Mouse (Mus musculus) MEL (cell line): ENCODE data around the gene Sarm1. TPM values are rescaled to one million over a fixed set of nuclear protein-coding genes. Genes with fewer than 3 reads are reported as not detected.

Source experiments
- DNase-seq: peaks from one replicate; pipeline ENCODE4 v3.0.0; 2011; ENCODE audit warnings: low read depth, low spot score
- H3K27ac ChIP-seq: 2 replicates; pipeline ENCODE4 v1.5.1; 2012; ENCODE audit warnings: low read depth, mild to moderate bottlenecking, control low read depth, low read length, moderate library complexity; ENCODE audit not compliant: control insufficient read depth
- H3K27me3 ChIP-seq, 2 experiments: fragments of 150-350 bp in 1 of 2; sonication (generic) in 1 of 2; 2 replicates each; pipeline ENCODE4 v1.6.1; 2012; ENCODE audit warnings: low read length in 2 of 2, mild to moderate bottlenecking in 2 of 2, improper control_type of control experiment in 1 of 2, moderate library complexity in 1 of 2; ENCODE audit not compliant: insufficient read depth in 2 of 2, control insufficient read depth in 1 of 2
- H3K36me3 ChIP-seq, 2 experiments: 2 replicates each; pipeline ENCODE4 v1.6.1; 2012 to 2014; ENCODE audit warnings: low read length in 2 of 2, improper control_type of control experiment in 1 of 2, inconsistent platforms in 1 of 2, mild to moderate bottlenecking in 1 of 2; ENCODE audit not compliant: insufficient read depth in 2 of 2, control insufficient read depth in 1 of 2
- H3K4me1 ChIP-seq, 2 experiments: fragments of 150-350 bp in 1 of 2; sonication (generic) in 1 of 2; 2 replicates each; pipeline ENCODE4 v1.6.1; 2012; ENCODE audit warnings: low read length in 2 of 2, improper control_type of control experiment in 1 of 2, mild to moderate bottlenecking in 1 of 2; ENCODE audit not compliant: insufficient read depth in 2 of 2, control insufficient read depth in 1 of 2
- H3K4me3 ChIP-seq, 2 experiments: fragments of 150-350 bp in 1 of 2; sonication (generic) in 1 of 2; 2 replicates each; pipeline ENCODE4 v1.5.1; 2012; ENCODE audit warnings: low read depth in 2 of 2, low read length in 2 of 2, mild to moderate bottlenecking in 2 of 2, moderate library complexity in 2 of 2, control low read depth in 1 of 2, improper control_type of control experiment in 1 of 2; ENCODE audit not compliant: control insufficient read depth in 1 of 2, insufficient read depth in 1 of 2
- H3K79me2 ChIP-seq: 2 replicates; pipeline ENCODE4 v1.6.1; 2012; ENCODE audit warnings: mild to moderate bottlenecking, low read length, moderate library complexity; ENCODE audit not compliant: control insufficient read depth, poor library complexity, insufficient read depth
- H3K9ac ChIP-seq: 2 replicates; pipeline ENCODE4 v1.6.1; 2012; ENCODE audit warnings: low read depth, mild to moderate bottlenecking, control low read depth, low read length, moderate library complexity; ENCODE audit not compliant: control insufficient read depth, poor library complexity, severe bottlenecking
- H3K9me3 ChIP-seq: fragments of 150-350 bp; sonication (generic); replicated peaks from 2 replicates; pipeline ENCODE4 v1.6.1; 2012; ENCODE audit warnings: mild to moderate bottlenecking, low read length, improper control_type of control experiment, moderate library complexity; ENCODE audit not compliant: insufficient read depth
- BHLHE40 ChIP-seq: IDR thresholded peaks from 2 replicates; pipeline ENCODE4 v1.6.1; 2012; ENCODE audit warnings: low read depth, mild to moderate bottlenecking, inconsistent platforms, low read length, improper control_type of control experiment, borderline replicate concordance
- CHD1 ChIP-seq: IDR thresholded peaks from 2 replicates; pipeline ENCODE4 v1.6.1; 2012; ENCODE audit warnings: low read depth, mild to moderate bottlenecking, inconsistent platforms, low read length, improper control_type of control experiment
- CTCF ChIP-seq, 3 experiments: IDR thresholded peaks in 2 of 3; conservative IDR thresholded peaks in 1 of 3; 2 replicates each; pipeline ENCODE4 v1.5.1; 2011 to 2012; ENCODE audit warnings: low read length in 3 of 3, low read depth in 2 of 3, mild to moderate bottlenecking in 2 of 3, improper control_type of control experiment in 1 of 3, inconsistent platforms in 1 of 3, mixed read lengths in 1 of 3, moderate library complexity in 1 of 3; ENCODE audit not compliant: control insufficient read depth in 1 of 3, insufficient read depth in 1 of 3, poor library complexity in 1 of 3, severe bottlenecking in 1 of 3
- E2F4 ChIP-seq: IDR thresholded peaks from 2 replicates; pipeline ENCODE4 v1.6.1; 2011; ENCODE audit warnings: low read depth, low read length, improper control_type of control experiment, borderline replicate concordance
- ELF1 ChIP-seq: IDR thresholded peaks from 2 replicates; pipeline ENCODE4 v1.6.1; 2014; ENCODE audit warnings: low read depth, mild to moderate bottlenecking, inconsistent platforms, low read length, improper control_type of control experiment, moderate library complexity
- EP300 ChIP-seq, 2 experiments: IDR thresholded peaks; 2 replicates each; pipeline ENCODE4 v1.6.1; 2011; ENCODE audit warnings: improper control_type of control experiment in 2 of 2, low read length in 2 of 2, low read depth in 1 of 2, mild to moderate bottlenecking in 1 of 2
- GABPA ChIP-seq: IDR thresholded peaks from 2 replicates; pipeline ENCODE4 v1.6.1; 2012; ENCODE audit warnings: low read depth, mild to moderate bottlenecking, inconsistent platforms, low read length, improper control_type of control experiment, moderate library complexity
- HCFC1 ChIP-seq: IDR thresholded peaks from 2 replicates; pipeline ENCODE4 v1.6.1; 2012; ENCODE audit warnings: low read depth, mild to moderate bottlenecking, inconsistent platforms, low read length, improper control_type of control experiment, moderate library complexity
- KAT2A ChIP-seq: conservative IDR thresholded peaks from 2 replicates; pipeline ENCODE4 v1.6.1; 2012; ENCODE audit warnings: low read depth, low read length, improper control_type of control experiment, inconsistent platforms
- MAFK ChIP-seq: IDR thresholded peaks from 2 replicates; pipeline ENCODE4 v1.6.1; 2011; ENCODE audit warnings: low read depth, mild to moderate bottlenecking, low read length, improper control_type of control experiment, borderline replicate concordance
- MAX ChIP-seq: IDR thresholded peaks from 2 replicates; pipeline ENCODE4 v1.6.1; 2011; ENCODE audit warnings: low read length, improper control_type of control experiment
- MAZ ChIP-seq: IDR thresholded peaks from 2 replicates; pipeline ENCODE4 v1.6.1; 2012; ENCODE audit warnings: low read depth, mild to moderate bottlenecking, inconsistent platforms, low read length, improper control_type of control experiment
- MEF2A ChIP-seq: IDR thresholded peaks from 2 replicates; pipeline ENCODE4 v1.6.1; 2014; ENCODE audit warnings: low read depth, mild to moderate bottlenecking, inconsistent platforms, low read length, improper control_type of control experiment; ENCODE audit not compliant: poor library complexity, insufficient replicate concordance, severe bottlenecking; ENCODE audit errors: extremely low read depth
- MXI1 ChIP-seq: IDR thresholded peaks from 2 replicates; pipeline ENCODE4 v1.6.1; 2011; ENCODE audit warnings: mild to moderate bottlenecking, low read depth, low read length, improper control_type of control experiment
- MYB ChIP-seq: IDR thresholded peaks from 2 replicates; pipeline ENCODE4 v1.6.1; 2011; ENCODE audit warnings: mild to moderate bottlenecking, low read depth, low read length, improper control_type of control experiment
- MYC ChIP-seq: IDR thresholded peaks from 2 replicates; pipeline ENCODE4 v1.6.1; 2011; ENCODE audit warnings: low read depth, mild to moderate bottlenecking, low read length, improper control_type of control experiment, moderate library complexity
- NRF1 ChIP-seq: IDR thresholded peaks from 2 replicates; pipeline ENCODE4 v1.6.1; 2014; ENCODE audit warnings: low read depth, mild to moderate bottlenecking, inconsistent platforms, low read length, improper control_type of control experiment, moderate library complexity; ENCODE audit not compliant: poor library complexity, insufficient read depth, severe bottlenecking
- POLR2A ChIP-seq, 2 experiments: IDR thresholded peaks; 2 replicates each; pipeline ENCODE4 v1.6.1; 2011 to 2012; ENCODE audit warnings: low read length in 2 of 2, mild to moderate bottlenecking in 2 of 2, control low read depth in 1 of 2, improper control_type of control experiment in 1 of 2, low read depth in 1 of 2, moderate library complexity in 1 of 2; ENCODE audit not compliant: control insufficient read depth in 1 of 2, insufficient read depth in 1 of 2, poor library complexity in 1 of 2
- POLR2AphosphoS2 ChIP-seq: IDR thresholded peaks from 2 replicates; pipeline ENCODE4 v1.6.1; 2011; ENCODE audit warnings: low read length, improper control_type of control experiment
- POLR2AphosphoS5 ChIP-seq: IDR thresholded peaks from 2 replicates; pipeline ENCODE4 v1.6.1; 2012; ENCODE audit warnings: low read depth, borderline replicate concordance, mild to moderate bottlenecking, inconsistent platforms, low read length, moderate library complexity, mixed read lengths
- RAD21 ChIP-seq: IDR thresholded peaks from 2 replicates; pipeline ENCODE4 v1.6.1; 2011; ENCODE audit warnings: mild to moderate bottlenecking, low read depth, low read length, improper control_type of control experiment
- RCOR1 ChIP-seq: IDR thresholded peaks from 2 replicates; pipeline ENCODE4 v1.6.1; 2012; ENCODE audit warnings: low read depth, mild to moderate bottlenecking, inconsistent platforms, low read length, improper control_type of control experiment
- SIN3A ChIP-seq: IDR thresholded peaks from 2 replicates; pipeline ENCODE4 v1.6.1; 2012; ENCODE audit warnings: low read length, improper control_type of control experiment, inconsistent platforms
- SMC3 ChIP-seq: IDR thresholded peaks from 2 replicates; pipeline ENCODE4 v1.6.1; 2011; ENCODE audit warnings: low read depth, low read length, improper control_type of control experiment
- TBP ChIP-seq: IDR thresholded peaks from 2 replicates; pipeline ENCODE4 v1.8.0; 2011; ENCODE audit warnings: low read depth, low read length, improper control_type of control experiment
- TCF12 ChIP-seq: IDR thresholded peaks from 2 replicates; pipeline ENCODE4 v1.6.1; 2014; ENCODE audit warnings: low read depth, mild to moderate bottlenecking, inconsistent platforms, low read length, improper control_type of control experiment, moderate library complexity
- UBTF ChIP-seq: IDR thresholded peaks from 2 replicates; pipeline ENCODE4 v1.6.1; 2012; ENCODE audit warnings: low read depth, mild to moderate bottlenecking, inconsistent platforms, low read length, improper control_type of control experiment, moderate library complexity, borderline replicate concordance; ENCODE audit not compliant: insufficient read depth
- USF1 ChIP-seq: IDR thresholded peaks from 2 replicates; pipeline ENCODE4 v1.6.1; 2014; ENCODE audit warnings: low read depth, mild to moderate bottlenecking, inconsistent platforms, low read length, improper control_type of control experiment, moderate library complexity
- USF2 ChIP-seq, 2 experiments: IDR thresholded peaks; 2 replicates each; pipeline ENCODE4 v1.6.1; 2011 to 2012; ENCODE audit warnings: improper control_type of control experiment in 2 of 2, low read length in 2 of 2, borderline replicate concordance in 1 of 2, inconsistent platforms in 1 of 2, low read depth in 1 of 2, mild to moderate bottlenecking in 1 of 2; ENCODE audit not compliant: insufficient read depth in 1 of 2
- ZC3H11A ChIP-seq: IDR thresholded peaks from 2 replicates; pipeline ENCODE4 v1.6.1; 2012; ENCODE audit warnings: low read depth, mild to moderate bottlenecking, inconsistent platforms, low read length, improper control_type of control experiment
- ZKSCAN1 ChIP-seq: IDR thresholded peaks from 2 replicates; pipeline ENCODE4 v1.6.1; 2012; ENCODE audit warnings: low read depth, mild to moderate bottlenecking, inconsistent platforms, low read length, improper control_type of control experiment, moderate library complexity
- ZNF384 ChIP-seq: IDR thresholded peaks from 2 replicates; pipeline ENCODE4 v1.6.1; 2012; ENCODE audit warnings: low read depth, mild to moderate bottlenecking, inconsistent platforms, low read length, improper control_type of control experiment
- polyA plus RNA-seq, 2 experiments: library from polyadenylated mRNA; stranded (reverse) in 1 of 2; unstranded in 1 of 2; fragments of >175 nt in 1 of 2; fragments of >200 nt in 1 of 2; gene quantifications; 2 replicates each; pipeline versions ENCODE4 v1.2.1 to v1.2.4; 2012; ENCODE audit warnings: low replicate concordance in 2 of 2, low read depth in 1 of 2; ENCODE audit not compliant: insufficient read length in 2 of 2, insufficient read depth in 1 of 2, missing spikeins in 1 of 2
- total RNA-seq: library from RNA; depleted of rRNA; stranded (reverse); fragments of 300-350 nt; gene quantifications from 2 replicates; pipeline ENCODE4 v1.2.3, GENCODE M21; 2012

Sarm1 gene
- total and polyA plus RNA-seq, 3 experiments, result 0.73 to 4.3 TPM; not detected in 1

GRCm38 (mm10) chr11:78512025-78512957 lies 14.7 kb upstream of the Sarm1 start, which contains the start of the genes Tmem199 and Poldip2 (continued):
- peak; percentile 74 for TF ChIP-seq TCF12
- TF ChIP-seq MYC, result peak; percentile 88
- TF ChIP-seq MXI1, result peak; percentile 80
- TF ChIP-seq CHD1, result 0 out of 2 replicates have a peak, but pooled peaks have one; percentile 46
- TF ChIP-seq MAFK, result no peak
- TF ChIP-seq, all 39 proteins: peak for 22

GRCm38 (mm10) chr11:78509148-78509547 lies 11.6 kb upstream of the Sarm1 start:
- H3K36me3 ChIP-seq, result peaks cover 16% of the 10 kb centered on the region in 2 experiments
- peaks cover 25% of the 10 kb centered on the region for H3K79me2 ChIP-seq
- H3K27me3 ChIP-seq, result no peaks in the 10 kb centered on the region
- no peak overlapping the region for H3K4me3 ChIP-seq
- H3K9ac ChIP-seq, result no peak overlapping the region
- no peak overlapping the region for H3K27ac ChIP-seq
- peak; percentile 77 for DNase-seq
- H3K9me3 ChIP-seq, result no peaks in the 10 kb centered on the region
- H3K4me1 ChIP-seq, result peaks cover 0 to 7% of the 10 kb centered on the region in 2 experiments; a peak in 2 of 4 replicates
- TF ChIP-seq E2F4 (no peak), GABPA (no peak), TBP (no peak), RAD21 (peak; percentile 54), POLR2AphosphoS5 (no peak), SMC3 (peak; percentile 72), ELF1 (no peak), EP300 (IDR thresholded peaks at IDR 0.05; ENCODE audit: low read depth in 1 of 2, low read length in 2 of 2) (no peak), HCFC1 (no peak), MAX (no peak), ZC3H11A (peak; percentile 55), CTCF (IDR thresholded peaks at IDR 0.05 in 2 of 3, conservative IDR thresholded peaks at IDR 0.05 in 1 of 3; ENCODE audit: control insufficient read depth in 1 of 3, insufficient read depth in 1 of 3, low read depth in 2 of 3, low read length in 3 of 3, poor library complexity in 1 of 3, severe bottlenecking in 1 of 3) (peak; percentile 38 to 69 (median 68)), UBTF (no peak), ZKSCAN1 (no peak), POLR2A (IDR thresholded peaks at IDR 0.05; ENCODE audit: control insufficient read depth in 1 of 2, insufficient read depth in 1 of 2, low read depth in 1 of 2, low read length in 2 of 2, poor library complexity in 1 of 2) (no peak), MEF2A (no peak), RCOR1 (no peak), ZNF384 (peak; percentile 96), MAFK (no peak), USF2 (IDR thresholded peaks at IDR 0.05; ENCODE audit: borderline replicate concordance in 1 of 2, insufficient read depth in 1 of 2, low read depth in 1 of 2, low read length in 2 of 2) (no peak), MXI1 (no peak), BHLHE40 (no peak), CHD1 (no peak), MYB (no peak), NRF1 (no peak), USF1 (no peak), MAZ (no peak), POLR2AphosphoS2 (no peak), KAT2A (no peak), SIN3A (peak; percentile 46; the same call in 1 of the 2 replicates)
